Mouse (Mus musculus): ENCODE measurements around the gene Arap1. TPM values are rescaled to one million over a fixed set of nuclear protein-coding genes. Genes with fewer than 3 reads are reported as not detected.

Arap1 gene
- polyA plus RNA-seq, 1 experiment = 110 TPM

GRCm38 (mm10) chr7:101327263-101327662 lies 20.6 kb upstream of the Arap1 start:
- DNase-seq (ENCODE audit: low spot score) = no peak

GRCm38 (mm10) chr7:101327786-101328185 lies 20.1 kb upstream of the Arap1 start:
- DNase-seq (ENCODE audit: low spot score) = no peak

GRCm38 (mm10) chr7:101328621-101329158 lies 19.2 kb upstream of the Arap1 start:
- DNase-seq (ENCODE audit: low spot score) = no peak

GRCm38 (mm10) chr7:101329606-101330005 lies 18.3 kb upstream of the Arap1 start:
- no peak for DNase-seq (ENCODE audit: low spot score)

GRCm38 (mm10) chr7:101330074-101330840 lies 17.6 kb upstream of the Arap1 start:
- no peak for DNase-seq (ENCODE audit: low spot score)

GRCm38 (mm10) chr7:101330841-101331173 lies 17.1 kb upstream of the Arap1 start:
- no peak for DNase-seq (ENCODE audit: low spot score)

GRCm38 (mm10) chr7:101332045-101332831 lies 15.6 kb upstream of the Arap1 start:
- DNase-seq (ENCODE audit: low spot score) = no peak

- DNase-seq (ENCODE audit: low spot score) = no peak
Measured at GRCm38 (mm10) chr7:101335228-101335627, 12.6 kb upstream of the Arap1 start.

- DNase-seq (ENCODE audit: low spot score) = no peak
Measured at GRCm38 (mm10) chr7:101336686-101337085, 11.2 kb upstream of the Arap1 start.

GRCm38 (mm10) chr7:101337401-101337800 lies 10.5 kb upstream of the Arap1 start:
- DNase-seq (ENCODE audit: low spot score) = no peak

- no peak for DNase-seq (ENCODE audit: low spot score)
Measured at GRCm38 (mm10) chr7:101341405-101341804, 6.5 kb upstream of the Arap1 start.

- DNase-seq (ENCODE audit: low spot score) = no peak
Measured at GRCm38 (mm10) chr7:101343135-101343534, 4.7 kb upstream of the Arap1 start.

- DNase-seq (ENCODE audit: low spot score) = no peak
Measured at GRCm38 (mm10) chr7:101344892-101345291, 3.0 kb upstream of the Arap1 start.

- no peak for DNase-seq (ENCODE audit: low spot score)
Measured at GRCm38 (mm10) chr7:101346991-101347390, 876 bp upstream of the Arap1 start.

- no peak for DNase-seq (ENCODE audit: low spot score)
Measured at GRCm38 (mm10) chr7:101348312-101348711, 445 bp downstream of the Arap1 start.

- no peak for DNase-seq (ENCODE audit: low spot score)
Measured at GRCm38 (mm10) chr7:101349861-101350260, 2.0 kb downstream of the Arap1 start.

GRCm38 (mm10) chr7:101352404-101352803 lies 4.5 kb downstream of the Arap1 start:
- DNase-seq (ENCODE audit: low spot score) = no peak

- DNase-seq (ENCODE audit: low spot score) = no peak
Measured at GRCm38 (mm10) chr7:101354423-101354822, 6.6 kb downstream of the Arap1 start.

- no peak for DNase-seq (ENCODE audit: low spot score)
Measured at GRCm38 (mm10) chr7:101355551-101356100, 7.8 kb downstream of the Arap1 start.

- no peak for DNase-seq (ENCODE audit: low spot score)
Measured at GRCm38 (mm10) chr7:101356868-101357267, 9.0 kb downstream of the Arap1 start.

- DNase-seq (ENCODE audit: low spot score) = no peak
Measured at GRCm38 (mm10) chr7:101360406-101360805, 12.5 kb downstream of the Arap1 start.

GRCm38 (mm10) chr7:101361021-101361420 lies 13.2 kb downstream of the Arap1 start:
- no peak for DNase-seq (ENCODE audit: low spot score)

GRCm38 (mm10) chr7:101361767-101362166 lies 13.9 kb downstream of the Arap1 start:
- no peak for DNase-seq (ENCODE audit: low spot score)
